Mouse (Mus musculus): ENCODE data around the gene Ccdc54.
A peak's percentile ranks its signal among the peaks of the same experiment; 100 is the strongest.

Gene Ccdc54

GRCm38 (mm10) chr16:50591054-50591453, at the start of gene Ccdc54:
Gene Ccdc54 (minus strand): TSS chr16:50591154.
- DNase-seq (ENCODE audit: low spot score) = no peak

GRCm38 (mm10) chr16:50632585-50632984, 41.6 kb upstream of the Ccdc54 start:
- DNase-seq (ENCODE audit: low spot score) = no peak

- peak; percentile 18 for DNase-seq (ENCODE audit: low spot score)
Observed at GRCm38 (mm10) chr16:50615569-50615968, 24.6 kb upstream of the Ccdc54 start.

GRCm38 (mm10) chr16:50612944-50613343, 22.0 kb upstream of the Ccdc54 start:
- DNase-seq (ENCODE audit: low spot score) = no peak

- peak; percentile 24 for DNase-seq (ENCODE audit: low spot score)
Observed at GRCm38 (mm10) chr16:50610580-50610979, 19.6 kb upstream of the Ccdc54 start.

GRCm38 (mm10) chr16:50607776-50608562, 17.0 kb upstream of the Ccdc54 start:
- DNase-seq (ENCODE audit: low spot score) = peak; percentile 66

GRCm38 (mm10) chr16:50604826-50605225, 13.9 kb upstream of the Ccdc54 start:
- no peak for DNase-seq (ENCODE audit: low spot score)

GRCm38 (mm10) chr16:50601947-50602346, 11.0 kb upstream of the Ccdc54 start:
- DNase-seq (ENCODE audit: low spot score) = no peak

- DNase-seq (ENCODE audit: low spot score) = no peak
Observed at GRCm38 (mm10) chr16:50600665-50601064, 9.7 kb upstream of the Ccdc54 start.

- DNase-seq (ENCODE audit: low spot score) = no peak
Observed at GRCm38 (mm10) chr16:50596679-50597078, 5.7 kb upstream of the Ccdc54 start.

- no peak for DNase-seq (ENCODE audit: low spot score)
Observed at GRCm38 (mm10) chr16:50596171-50596570, 5.2 kb upstream of the Ccdc54 start.

- no peak for DNase-seq (ENCODE audit: low spot score)
Observed at GRCm38 (mm10) chr16:50594876-50595275, 3.9 kb upstream of the Ccdc54 start.

GRCm38 (mm10) chr16:50593361-50593760, 2.4 kb upstream of the Ccdc54 start:
- DNase-seq (ENCODE audit: low spot score) = no peak

GRCm38 (mm10) chr16:50589574-50590151, 1.3 kb downstream of the Ccdc54 start:
- DNase-seq (ENCODE audit: low spot score) = no peak

GRCm38 (mm10) chr16:50588191-50588590, 2.8 kb downstream of the Ccdc54 start:
- DNase-seq (ENCODE audit: low spot score) = no peak

- no peak for DNase-seq (ENCODE audit: low spot score)
Observed at GRCm38 (mm10) chr16:50587139-50587538, 3.8 kb downstream of the Ccdc54 start.

GRCm38 (mm10) chr16:50578361-50578760, 12.6 kb downstream of the Ccdc54 start:
- DNase-seq (ENCODE audit: low spot score) = no peak

- DNase-seq (ENCODE audit: low spot score) = peak; percentile 21
Observed at GRCm38 (mm10) chr16:50572557-50572956, 18.4 kb downstream of the Ccdc54 start.

- no peak for DNase-seq (ENCODE audit: low spot score)
Observed at GRCm38 (mm10) chr16:50559163-50559771, 31.7 kb downstream of the Ccdc54 start.

GRCm38 (mm10) chr16:50553828-50554227, 37.1 kb downstream of the Ccdc54 start:
- no peak for DNase-seq (ENCODE audit: low spot score)

GRCm38 (mm10) chr16:50551871-50552528, 39.0 kb downstream of the Ccdc54 start:
- DNase-seq (ENCODE audit: low spot score) = no peak

GRCm38 (mm10) chr16:50550927-50551326, 40.0 kb downstream of the Ccdc54 start:
- DNase-seq (ENCODE audit: low spot score) = no peak

All from layer of hippocampus, adult 11-12 months (tissue).